Mouse (Mus musculus): ENCODE measurements around the gene Gpam. TPM values are rescaled to one million over a fixed set of nuclear protein-coding genes. Genes with fewer than 3 reads are reported as not detected.

Gpam gene
- polyA plus RNA-seq, 2 experiments from 2014 or later = 1.6 to 2.1 TPM

GRCm38 (mm10) chr19:55055634-55056269 lies 71.3 kb downstream of the Gpam start:
- no peak for ATAC-seq

GRCm38 (mm10) chr19:55053163-55053562 lies 73.9 kb downstream of the Gpam start:
- ATAC-seq = no peak

- ATAC-seq = no peak
These were observed 89.6 kb downstream of the Gpam start for GRCm38 (mm10) chr19:55037406-55037805.

GRCm38 (mm10) chr19:55018872-55019271 lies 108.2 kb downstream of the Gpam start:
- ATAC-seq = no peak

Other genes with a start within 250 kb of the Gpam start
- gene Tectb, start 53.5 kb upstream of the Gpam start, polyA plus RNA-seq (2017; shearing (Covaris generic)) = not detected
- gene Gucy2g, start 114.0 kb upstream of the Gpam start, polyA plus RNA-seq (2017; shearing (Covaris generic)) = under 1 TPM in 1 of 2 experiments, not detected in 1; 0.15 TPM
- gene Acsl5, start 124.7 kb upstream of the Gpam start, polyA plus RNA-seq (2017; shearing (Covaris generic)) = 10 to 100 TPM; 66.4 to 83.1 TPM
- 10 to 100 TPM; 61.9 to 69.0 TPM for gene Zdhhc6, start 188.8 kb upstream of the Gpam start, polyA plus RNA-seq (2017; shearing (Covaris generic))
- 10 to 100 TPM; 32.4 to 45.4 TPM for gene Vti1a, start 189.1 kb upstream of the Gpam start, polyA plus RNA-seq (2017; shearing (Covaris generic))